Mouse (Mus musculus) layer of hippocampus, adult 6 months (tissue): ENCODE measurements around the gene Lrch4. TPM values are rescaled to one million over a fixed set of nuclear protein-coding genes. Genes with fewer than 3 reads are reported as not detected.

Experiments
- long read RNA-seq, 2 experiments: library from polyadenylated mRNA; unstranded; transcript quantifications; one replicate each; pipeline ENCODE4 v2.0.0; 2019 to 2020
- polyA plus RNA-seq: library from polyadenylated mRNA; unstranded; fragments of <200 nt; fragmentation: Nextera tagmentation; gene quantifications from 2 replicates; pipeline ENCODE4 v1.2.3, GENCODE M21; 2021

The Lrch4 gene
- polyA plus RNA-seq, result 4.9 and 5.3 TPM in 2 replicates
- long read RNA-seq, experiment 1, partial matches to known transcripts, result 0 of 3 reads
- long read RNA-seq, experiment 1, other reads (novel, unspliced or antisense), result 0 of 3 reads
- long read RNA-seq, experiment 2, transcript Lrch4-201 (18 exons, 3,078 nt), result major isoform, 14 of 23 reads
- long read RNA-seq, experiment 2, transcript Lrch4-204 (18 exons, 2,209 nt), result minor isoform, 5 of 23 reads
- long read RNA-seq, experiment 2, partial matches to known transcripts, result 3 of 23 reads
- long read RNA-seq, experiment 2, other reads (novel, unspliced or antisense), result 1 of 23 reads

GRCm38 (mm10) chr5:137628498-137629305, at the start of gene Lrch4, which contains the start of the genes Fbxo24 and Gm20605:
Gene Lrch4, plus strand, starts transcription at chr5:137629121.
Gene Fbxo24, minus strand, starts transcription at chr5:137629002.
Gene Gm20605, plus strand, starts transcription at chr5:137629175.

DNA sequence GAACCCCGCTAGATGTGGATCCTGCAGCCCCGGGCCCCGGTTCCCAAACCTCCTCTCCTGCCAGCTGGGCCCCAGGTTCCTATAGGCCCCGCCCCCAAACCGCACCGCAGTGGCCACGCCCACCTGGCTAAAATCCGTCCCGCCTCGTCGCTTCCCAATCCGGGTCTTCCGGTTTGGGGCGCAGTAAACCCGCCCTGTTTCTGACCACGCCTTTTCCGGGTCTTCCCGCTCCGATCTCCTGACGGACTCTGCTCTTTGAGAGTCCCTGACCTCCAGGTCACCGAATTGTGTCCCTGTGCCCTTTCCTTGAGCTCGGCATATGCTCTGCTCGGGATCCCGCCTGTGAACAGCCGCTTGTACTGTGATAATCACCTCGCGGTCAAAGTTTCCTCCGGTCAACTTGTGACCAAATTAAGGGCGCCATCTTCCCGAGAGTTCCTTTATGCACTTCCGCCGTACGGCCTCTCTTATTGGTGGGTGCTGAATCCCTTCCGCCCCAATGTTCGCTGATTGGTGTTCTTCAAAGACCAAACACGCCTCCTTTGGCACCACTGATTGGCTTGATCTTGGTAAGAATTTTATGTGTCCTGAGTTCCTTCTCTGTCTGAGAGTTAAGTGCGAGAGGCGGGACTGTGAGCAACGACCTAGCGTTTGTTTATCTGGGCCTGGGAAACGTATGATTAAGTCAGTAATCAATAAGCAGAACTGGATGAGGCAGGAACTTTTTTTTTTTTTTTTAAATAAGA, 28.1 kb upstream of the Lrch4 start, which contains the start of gene Mospd3:
TSS of gene Mospd3 (minus strand) at position 440 of the 746 bp plus-strand sequence.

GRCm38 (mm10) chr5:137613550-137613949, 15.4 kb upstream of the Lrch4 start, which contains the start of gene Pcolce:
Gene Pcolce, minus strand, starts transcription at chr5:137613784.

GRCm38 (mm10) chr5:137641054-137641453, 12.1 kb downstream of the Lrch4 start, which contains the start of gene Sap25:
Gene Sap25, plus strand, starts transcription at chr5:137641334.

GRCm38 (mm10) chr5:137645652-137646091, 16.8 kb downstream of the Lrch4 start, which contains the start of gene Irs3:
Gene Irs3, minus strand, starts transcription at chr5:137645714.

GRCm38 (mm10) chr5:137684294-137685123, 55.6 kb downstream of the Lrch4 start, which contains the start of gene Agfg2:
Gene Agfg2, minus strand, starts transcription at chr5:137684726.

Other genes starting within 250 kb of the Lrch4 start
- 0.10 and 0.13 TPM in 2 replicates for gene Zan, start 152.1 kb upstream of the Lrch4 start, polyA plus RNA-seq
- gene Pop7, start 126.6 kb upstream of the Lrch4 start, polyA plus RNA-seq, result 89.7 and 94.7 TPM in 2 replicates
- 2.6 and 2.9 TPM in 2 replicates for gene Gigyf1, start 110.6 kb upstream of the Lrch4 start, polyA plus RNA-seq
- not detected in 2 replicates for gene Epo, start 95.9 kb upstream of the Lrch4 start, polyA plus RNA-seq
- 97.9 and 121 TPM in 2 replicates for gene Gnb2, start 95.6 kb upstream of the Lrch4 start, polyA plus RNA-seq
- 83.5 and 108 TPM in 2 replicates for gene Actl6b, start 75.6 kb upstream of the Lrch4 start, polyA plus RNA-seq
- gene Tfr2, start 59.3 kb upstream of the Lrch4 start, polyA plus RNA-seq, result 5.8 and 6.8 TPM in 2 replicates
- gene Mospd3, start 28.1 kb upstream of the Lrch4 start, polyA plus RNA-seq, result 27.3 and 28.5 TPM in 2 replicates
- 10.9 and 39.7 TPM in 2 replicates for gene Pcolce, start 15.3 kb upstream of the Lrch4 start, polyA plus RNA-seq
- not detected in 2 replicates for gene Fbxo24, start 119 bp upstream of the Lrch4 start, polyA plus RNA-seq
- 0.31 and 0.34 TPM in 2 replicates for gene Gm20605, start 54 bp downstream of the Lrch4 start, polyA plus RNA-seq
- 0.44 and 0.54 TPM in 2 replicates for gene Sap25, start 12.2 kb downstream of the Lrch4 start, polyA plus RNA-seq
- 0.11 and 0.36 TPM in 2 replicates for gene Irs3, start 16.6 kb downstream of the Lrch4 start, polyA plus RNA-seq
- 17.0 and 19.7 TPM in 2 replicates for gene Agfg2, start 55.6 kb downstream of the Lrch4 start, polyA plus RNA-seq
- gene Nyap1, start 112.5 kb downstream of the Lrch4 start, polyA plus RNA-seq, result 1.1 and 1.4 TPM in 2 replicates
- 452 and 506 TPM in 2 replicates for gene Tsc22d4, start 116.6 kb downstream of the Lrch4 start, polyA plus RNA-seq
- 31.0 and 33.0 TPM in 2 replicates for gene Ppp1r35, start 149.7 kb downstream of the Lrch4 start, polyA plus RNA-seq
- gene Mepce, start 158.5 kb downstream of the Lrch4 start, polyA plus RNA-seq, result 11.8 and 12.1 TPM in 2 replicates
- 3.1 and 3.5 TPM in 2 replicates for gene Zcwpw1, start 158.7 kb downstream of the Lrch4 start, polyA plus RNA-seq
- gene Pilra, start 207.2 kb downstream of the Lrch4 start, polyA plus RNA-seq, result 0.84 and 1.5 TPM in 2 replicates
- gene Pilrb1, start 229.0 kb downstream of the Lrch4 start, polyA plus RNA-seq, result not detected in 2 replicates
- gene Pilrb2, start 242.7 kb downstream of the Lrch4 start, polyA plus RNA-seq, result not detected in 2 replicates